Mouse (Mus musculus) embryonic facial prominence, embryonic 15.5 days (tissue): ENCODE data around the gene Acaca. TPM values are rescaled to one million over a fixed set of nuclear protein-coding genes. Genes with fewer than 3 reads are reported as not detected.
A peak's percentile ranks its signal among the peaks of the same experiment; 100 is the strongest.

Source experiments
- ATAC-seq: fragments of 200-750 bp; cut with Nextera tagmentation; 2 replicates; pipeline ENCODE4 v1.8.0; 2017; ENCODE audit warnings: low read depth, moderate TSS enrichment; ENCODE audit not compliant: insufficient number of reproducible peaks, low FRiP score, low TSS enrichment
- H3K27ac ChIP-seq: fragments of 300-500 bp; sonication (generic); replicated peaks from 2 replicates; pipeline ENCODE4 v1.5.1; 2015; ENCODE audit warnings: mild to moderate bottlenecking, inconsistent platforms
- H3K27me3 ChIP-seq: fragments of 300-500 bp; sonication (generic); 2 replicates; pipeline ENCODE4 v1.6.1; 2015; ENCODE audit warnings: inconsistent platforms
- H3K36me3 ChIP-seq: fragments of 300-500 bp; sonication (generic); 2 replicates; pipeline ENCODE4 v1.6.1; 2015; ENCODE audit warnings: mild to moderate bottlenecking, inconsistent platforms
- H3K4me1 ChIP-seq: fragments of 300-500 bp; sonication (generic); 2 replicates; pipeline ENCODE4 v1.6.1; 2015; ENCODE audit warnings: inconsistent platforms
- H3K4me2 ChIP-seq: fragments of 300-500 bp; sonication (generic); replicated peaks from 2 replicates; pipeline ENCODE4 v1.6.1; 2015; ENCODE audit warnings: mild to moderate bottlenecking, inconsistent platforms
- H3K4me3 ChIP-seq: fragments of 300-500 bp; sonication (generic); replicated peaks from 2 replicates; pipeline ENCODE4 v1.5.1; 2015; ENCODE audit warnings: mild to moderate bottlenecking, inconsistent platforms
- H3K9ac ChIP-seq: fragments of 300-500 bp; sonication (generic); 2 replicates; pipeline ENCODE4 v1.6.1; 2015; ENCODE audit warnings: inconsistent platforms
- H3K9me3 ChIP-seq: fragments of 300-500 bp; sonication (generic); replicated peaks from 2 replicates; pipeline ENCODE4 v1.6.1; 2016; ENCODE audit warnings: inconsistent platforms
- WGBS: fragments of 180-500 bp; shearing (Covaris S2); methylation state at CpG from one replicate; pipeline ENCODE4 v1.1.7; 2015; 5-methylcytosine and 5-hydroxymethylcytosine counted together
- polyA plus RNA-seq: library from polyadenylated mRNA; unstranded; fragments of >200 nt; fragmentation: Nextera tagmentation; extraction: Ambion mirVana; gene quantifications from 2 replicates; pipeline ENCODE4 v1.2.1, GENCODE M21; 2015

Gene Acaca
- polyA plus RNA-seq, 1 experiment from 2014 or later: 12.3 TPM

DNA sequence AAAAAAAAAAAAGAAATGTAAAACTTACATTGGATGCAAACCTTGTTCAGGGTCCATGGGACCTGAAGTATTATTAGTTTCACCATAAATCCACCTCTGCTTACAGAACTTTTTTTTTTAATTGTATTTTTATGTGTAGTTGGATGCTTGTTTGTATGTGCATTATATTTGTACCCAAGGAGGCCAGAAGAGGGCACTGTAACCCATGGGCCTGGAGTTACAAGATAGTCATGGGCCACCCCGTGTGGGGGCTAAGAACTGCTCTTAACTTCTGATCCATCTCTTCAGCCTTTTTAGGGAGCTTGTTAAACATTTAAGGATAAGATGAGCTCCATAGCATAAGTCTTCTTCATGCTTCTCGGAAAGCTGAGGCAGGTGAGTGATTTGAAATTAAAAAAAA, 21.4 kb downstream of the Acaca start:
- H3K36me3 ChIP-seq: no peaks in the 10 kb centered on the region
- H3K4me1 ChIP-seq: no peaks in the 10 kb centered on the region
- no peak overlapping the region for H3K27ac ChIP-seq
- no peak overlapping the region for H3K4me2 ChIP-seq
- WGBS: 76% methylated on average over 2 of the region's 2 CpGs
- H3K27me3 ChIP-seq: no peaks in the 10 kb centered on the region
- no peak for ATAC-seq
- H3K9ac ChIP-seq: no peak overlapping the region
- no peak overlapping the region for H3K4me3 ChIP-seq
- H3K9me3 ChIP-seq: no peaks in the 10 kb centered on the region

GRCm38 (mm10) chr11:84156535-84157262, 27.2 kb downstream of the Acaca start:
- H3K27ac ChIP-seq: no peak overlapping the region
- WGBS: 92% methylated on average over 4 of the region's 4 CpGs
- H3K9ac ChIP-seq: no peak overlapping the region
- no peaks in the 10 kb centered on the region for H3K9me3 ChIP-seq
- no peaks in the 10 kb centered on the region for H3K4me1 ChIP-seq
- no peaks in the 10 kb centered on the region for H3K36me3 ChIP-seq
- H3K4me2 ChIP-seq: no peak overlapping the region
- no peaks in the 10 kb centered on the region for H3K27me3 ChIP-seq
- H3K4me3 ChIP-seq: no peak overlapping the region
- ATAC-seq: no peak

GRCm38 (mm10) chr11:84164123-84164522, 34.7 kb downstream of the Acaca start:
- Histone ChIP-seq H3K4me1 (no peaks in the 10 kb centered on the region), H3K9ac (no peak overlapping the region), H3K27me3 (no peaks in the 10 kb centered on the region), H3K4me2 (no peak overlapping the region), H3K4me3 (no peak overlapping the region), H3K36me3 (no peaks in the 10 kb centered on the region), H3K27ac (no peak overlapping the region), H3K9me3 (no peaks in the 10 kb centered on the region)
- no peak for ATAC-seq
- 81% methylated on average over 6 of the region's 6 CpGs for WGBS

DNA sequence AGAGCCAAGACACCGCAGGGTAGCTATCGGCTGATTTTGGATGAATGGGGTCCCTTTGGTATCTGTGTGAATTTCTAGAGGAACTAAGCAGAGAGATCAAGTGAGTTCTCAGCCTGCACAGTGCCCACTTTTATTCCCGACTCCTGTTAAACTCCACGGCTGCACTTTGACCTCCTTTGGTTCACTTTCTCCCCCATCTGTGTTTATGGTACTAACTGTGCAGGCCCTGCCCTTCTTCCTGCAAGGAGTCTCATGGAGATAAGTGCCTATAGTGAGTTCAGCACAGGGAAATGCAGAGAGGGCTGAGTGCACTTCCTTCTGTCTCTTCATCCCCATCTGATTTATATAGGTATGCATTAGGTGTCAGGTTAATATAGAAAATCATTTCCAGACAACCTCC, 35.1 kb downstream of the Acaca start:
- H3K9me3 ChIP-seq: no peaks in the 10 kb centered on the region
- no peaks in the 10 kb centered on the region for H3K36me3 ChIP-seq
- no peak overlapping the region for H3K4me3 ChIP-seq
- no peaks in the 10 kb centered on the region for H3K27me3 ChIP-seq
- no peak overlapping the region for H3K27ac ChIP-seq
- no peak overlapping the region for H3K4me2 ChIP-seq
- no peak for ATAC-seq
- no peaks in the 10 kb centered on the region for H3K4me1 ChIP-seq
- H3K9ac ChIP-seq: no peak overlapping the region
- 57% methylated on average over 4 of the region's 4 CpGs for WGBS

DNA sequence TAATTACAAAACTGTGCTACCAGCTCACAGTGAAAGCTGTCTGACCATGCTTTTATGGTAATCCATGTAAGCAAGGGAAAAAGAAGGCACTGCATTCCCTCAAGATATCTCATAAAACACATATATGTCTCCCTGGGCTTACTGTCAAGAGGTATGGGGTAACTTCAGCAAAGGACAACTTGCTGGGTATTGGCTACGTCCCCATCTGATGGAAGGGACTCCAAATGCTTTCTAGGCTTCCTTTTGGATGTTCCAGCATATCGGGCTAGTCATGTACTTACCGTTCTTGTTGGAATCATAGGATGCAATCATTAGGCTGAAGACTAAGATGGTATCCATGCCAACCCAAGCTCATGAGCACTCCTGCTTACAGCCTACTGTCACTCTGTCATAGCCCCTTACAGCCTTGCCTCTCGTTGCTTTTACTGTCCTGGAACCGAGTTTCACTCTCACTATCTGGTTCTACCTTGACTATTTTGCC, 37.6 kb downstream of the Acaca start, which contains the start of gene Gm11437:
Gene Gm11437, minus strand, starts transcription at position 431 of the 481 bp plus-strand sequence.
- Histone ChIP-seq H3K9ac (no peak within 1 kb of the TSS), H3K9me3 (no peaks in the 10 kb centered on the region), H3K27ac (no peak within 1 kb of the TSS), H3K4me2 (no peak within 1 kb of the TSS), H3K4me3 (no peak within 1 kb of the TSS), H3K4me1 (no peaks in the 10 kb centered on the region), H3K36me3 (no peaks in the 10 kb centered on the region), H3K27me3 (no peaks in the 10 kb centered on the region)
- 83% methylated on average over 5 of the region's 5 CpGs for WGBS
- no peak for ATAC-seq

DNA sequence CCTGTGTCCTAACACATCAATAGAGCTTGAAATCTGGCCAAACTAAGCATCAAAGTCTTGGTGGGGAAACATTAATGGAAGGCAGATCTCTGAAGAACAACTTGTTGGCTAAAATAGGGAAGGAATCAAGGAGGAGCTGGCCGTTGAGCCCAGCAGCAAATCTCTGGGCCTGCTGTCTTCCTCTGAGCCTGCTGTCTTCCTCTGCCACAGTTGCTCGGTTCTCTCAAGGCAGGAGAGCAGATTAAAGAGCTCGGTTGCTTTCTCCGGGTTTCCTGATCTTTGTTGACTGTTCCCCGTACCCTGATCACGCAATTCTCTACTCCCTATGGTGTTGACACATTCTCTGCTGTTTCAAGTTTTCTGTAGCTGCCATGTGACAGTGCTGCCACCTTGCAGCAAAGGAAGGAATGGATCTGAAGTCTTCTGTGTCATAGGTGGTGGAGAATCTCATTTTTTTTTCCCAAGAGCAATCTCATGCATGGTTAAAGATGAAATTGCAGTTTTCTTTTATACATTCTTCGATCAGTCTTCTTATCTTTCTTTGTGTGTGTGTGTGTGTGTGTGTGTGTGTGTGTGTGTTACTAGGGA, 39.3 kb downstream of the Acaca start:
- no peak for ATAC-seq
- Histone ChIP-seq H3K9ac (no peak overlapping the region), H3K9me3 (no peaks in the 10 kb centered on the region), H3K4me1 (no peaks in the 10 kb centered on the region), H3K27ac (no peak overlapping the region), H3K27me3 (no peaks in the 10 kb centered on the region), H3K36me3 (no peaks in the 10 kb centered on the region), H3K4me3 (no peak overlapping the region), H3K4me2 (peak overlapping the region; percentile 23; the same call in 1 of the 2 replicates)
- 25% methylated on average over 7 of the region's 7 CpGs for WGBS

DNA sequence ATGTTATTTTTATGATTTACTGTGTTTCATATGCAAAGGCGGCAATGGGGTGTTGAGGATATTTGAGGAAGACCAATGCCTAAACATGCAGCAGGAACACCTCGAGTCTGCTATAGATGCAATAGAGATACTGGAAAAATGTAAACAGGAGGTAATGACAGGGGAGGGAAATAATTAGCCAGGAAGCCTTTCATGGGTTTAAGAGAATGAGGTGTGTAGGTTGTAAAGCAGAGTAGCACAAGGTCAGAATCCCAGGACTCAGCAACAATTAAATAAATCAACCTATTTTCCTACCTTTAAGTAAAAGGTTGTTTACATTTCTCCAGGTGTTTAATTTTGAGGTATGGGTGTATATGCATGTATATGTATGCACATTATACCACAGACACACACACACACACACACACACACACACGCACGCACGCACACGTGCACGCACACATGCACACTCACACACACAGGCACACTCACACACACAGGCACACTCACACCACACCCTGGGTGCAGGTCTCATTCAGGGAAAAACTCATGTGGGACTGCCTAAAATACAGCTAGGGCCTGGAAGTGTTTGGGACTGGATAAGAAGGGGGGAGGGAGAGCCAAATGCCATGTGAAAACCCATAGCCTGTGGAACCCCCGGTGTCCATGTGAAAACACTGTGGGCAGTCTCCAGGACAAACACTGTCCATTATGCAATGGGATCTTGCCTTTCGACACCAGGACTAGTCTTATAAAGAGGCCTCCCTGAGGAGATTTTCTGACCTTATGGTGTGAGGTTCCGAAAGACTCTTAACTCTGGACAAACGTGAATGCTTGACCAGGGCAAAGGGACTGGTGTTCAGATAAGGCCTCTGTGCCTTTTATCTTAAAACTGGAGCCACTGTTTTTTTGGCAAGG, 43.3 kb downstream of the Acaca start:
- WGBS: 74% methylated on average over 11 of the region's 11 CpGs
- no peak for ATAC-seq
- H3K27me3 ChIP-seq: no peaks in the 10 kb centered on the region

DNA sequence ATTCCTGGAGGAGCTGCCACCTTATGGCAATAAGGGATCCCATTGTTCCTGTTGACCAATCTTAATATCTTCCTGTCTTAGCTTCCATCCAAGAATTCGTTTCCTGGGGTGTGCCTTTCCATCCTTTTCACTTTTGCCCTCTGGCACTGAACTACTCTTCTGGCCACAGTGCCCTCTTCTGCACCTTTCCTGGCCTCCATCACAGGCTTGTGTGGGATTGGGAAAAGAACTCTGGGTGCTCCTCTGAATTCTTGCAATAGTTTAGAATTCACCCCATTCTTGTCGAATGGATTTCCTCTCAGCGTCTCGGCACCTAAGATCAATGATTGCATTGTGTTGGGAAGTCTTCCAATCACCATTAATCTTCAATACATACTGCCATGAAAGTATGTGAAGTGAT, 49.1 kb downstream of the Acaca start:
- no peak for ATAC-seq
- H3K4me2 ChIP-seq: peak overlapping the region; percentile 81
- H3K36me3 ChIP-seq: no peaks in the 10 kb centered on the region
- peak overlapping the region; percentile 88 for H3K27ac ChIP-seq
- H3K27me3 ChIP-seq: no peaks in the 10 kb centered on the region
- H3K4me1 ChIP-seq: peaks cover 14% of the 10 kb centered on the region
- no peaks in the 10 kb centered on the region for H3K9me3 ChIP-seq
- H3K4me3 ChIP-seq: peak overlapping the region; percentile 88; the same call in 1 of the 2 replicates
- no peak overlapping the region for H3K9ac ChIP-seq
- WGBS: 31% methylated on average over 4 of the region's 4 CpGs

More for the DNA sequence above, 43.3 kb downstream of the Acaca start:
- H3K9me3 ChIP-seq: no peaks in the 10 kb centered on the region
- no peaks in the 10 kb centered on the region for H3K36me3 ChIP-seq
- no peak overlapping the region for H3K4me2 ChIP-seq
- H3K4me1 ChIP-seq: no peaks in the 10 kb centered on the region
- H3K4me3 ChIP-seq: no peak overlapping the region
- H3K27ac ChIP-seq: no peak overlapping the region
- H3K9ac ChIP-seq: no peak overlapping the region

GRCm38 (mm10) chr11:84179226-84179953, 49.9 kb downstream of the Acaca start:
- peak overlapping the region; percentile 69 for H3K9ac ChIP-seq
- peak overlapping the region; percentile 81 for H3K4me2 ChIP-seq
- no peaks in the 10 kb centered on the region for H3K36me3 ChIP-seq
- WGBS: under 1% methylated on average over 85 of the region's 85 CpGs
- H3K4me1 ChIP-seq: peaks cover 14% of the 10 kb centered on the region
- peak overlapping the region; percentile 88 for H3K4me3 ChIP-seq
- H3K27ac ChIP-seq: peak overlapping the region; percentile 88
- H3K27me3 ChIP-seq: no peaks in the 10 kb centered on the region
- no peaks in the 10 kb centered on the region for H3K9me3 ChIP-seq
- peak; percentile 98 for ATAC-seq

DNA sequence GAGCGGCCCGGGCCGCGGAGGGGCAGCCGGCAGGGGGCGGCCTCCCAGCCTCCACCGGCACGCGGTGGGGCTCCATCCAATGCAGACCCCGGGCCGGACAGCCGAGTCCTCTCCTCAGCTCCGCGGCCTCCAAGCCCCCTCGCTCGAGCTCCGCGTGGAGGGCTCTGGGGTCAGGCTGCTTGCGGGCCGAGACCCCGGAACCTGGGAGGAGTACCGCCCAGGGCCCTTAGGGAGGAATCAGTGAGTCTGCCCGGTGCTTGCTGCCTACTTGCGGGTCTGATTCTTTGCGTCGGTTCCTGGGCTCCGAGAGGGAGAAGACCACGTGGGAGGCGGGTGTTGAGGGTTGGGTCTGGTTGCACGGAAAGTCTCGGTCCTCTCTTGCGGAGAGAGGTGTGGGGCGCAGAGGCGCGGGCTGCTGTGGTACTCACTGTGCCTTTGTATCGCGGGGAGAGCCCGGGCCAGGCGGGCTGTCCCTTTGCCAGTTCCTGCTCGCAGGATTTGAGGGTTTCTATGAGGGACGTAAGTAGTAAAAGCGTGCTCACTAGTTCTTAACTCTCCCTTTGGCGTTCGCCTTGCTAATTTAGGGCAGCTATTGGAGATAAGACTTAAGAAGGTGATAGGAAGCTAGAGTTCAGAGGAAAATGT, 50.6 kb downstream of the Acaca start:
- under 1% methylated on average over 44 of the region's 44 CpGs for WGBS
- peak; percentile 24; the same call in 1 of the 2 replicates for ATAC-seq
- Histone ChIP-seq H3K27me3 (no peaks in the 10 kb centered on the region), H3K9me3 (no peaks in the 10 kb centered on the region), H3K27ac (peak overlapping the region; percentile 88), H3K9ac (peak overlapping the region; percentile 69), H3K4me1 (peaks cover 14% of the 10 kb centered on the region), H3K4me3 (peak overlapping the region; percentile 88), H3K36me3 (no peaks in the 10 kb centered on the region), H3K4me2 (peak overlapping the region; percentile 81)
